Mouse (Mus musculus) erythroblast, embryonic 14.5 days (primary cell): ENCODE data around the gene N4bp3.

Experiments used
- GATA1 ChIP-seq: IDR thresholded peaks from 2 replicates; pipeline ENCODE4 v1.6.1; 2012; ENCODE audit warnings: low read length, inconsistent platforms, mixed read lengths
- TAL1 ChIP-seq: IDR thresholded peaks from 3 replicates; pipeline ENCODE4 v1.6.1; 2012; ENCODE audit warnings: low read length, inconsistent platforms, mixed read lengths

DNA sequence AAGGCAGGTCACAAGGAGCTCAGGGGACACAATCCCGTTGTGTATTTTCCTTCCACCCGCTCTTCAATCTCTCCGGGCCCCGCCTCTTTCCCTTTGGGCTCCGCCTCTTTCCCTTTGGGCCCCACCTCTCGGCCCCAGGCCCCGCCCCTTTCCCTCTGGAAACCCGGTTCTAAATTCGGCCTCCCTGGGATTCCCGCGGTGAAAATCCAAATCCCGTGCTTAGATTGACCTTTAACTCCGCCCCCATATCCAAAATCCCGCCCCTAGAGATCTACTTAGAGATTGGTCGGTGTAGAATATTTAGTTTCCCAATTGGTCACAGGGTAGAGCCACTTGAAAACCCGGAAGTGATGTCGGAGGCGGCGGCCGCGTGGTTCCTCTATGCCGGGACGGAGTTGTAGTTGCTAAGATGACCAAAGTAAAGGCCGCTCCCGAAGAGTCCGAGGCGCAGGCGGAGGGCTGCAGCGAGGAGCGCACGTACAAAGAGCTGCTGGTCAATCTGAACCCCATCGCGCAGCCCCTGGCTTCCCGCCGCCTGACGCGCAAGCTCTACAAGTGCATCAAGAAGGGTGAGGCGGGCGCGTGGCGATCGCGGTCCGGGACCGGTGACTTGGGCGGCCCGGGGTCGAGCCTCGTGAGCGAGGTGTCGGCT, 31.1 kb downstream of the N4bp3 start, which contains the start of gene Nhp2:
- no peak for TF ChIP-seq TAL1
- peak; percentile 45; the same call in 1 of the 2 replicates for TF ChIP-seq GATA1
